Mouse (Mus musculus): Measurements from ENCODE around the gene Pfas.
A peak's percentile ranks its signal among the peaks of the same experiment; 100 is the strongest.

Pfas gene

GRCm38 (mm10) chr11:69008182-69009121, at the start of gene Pfas:
Gene Pfas (minus strand): TSS chr11:69008460.
- DNase-seq (ENCODE audit: low spot score) = peak; percentile 94

- no peak for DNase-seq (ENCODE audit: low spot score)
These were observed 45.6 kb upstream of the Pfas start for GRCm38 (mm10) chr11:69053848-69054247.

- no peak for DNase-seq (ENCODE audit: low spot score)
These were observed 44.7 kb upstream of the Pfas start for GRCm38 (mm10) chr11:69052824-69053421.

GRCm38 (mm10) chr11:69051771-69052170, 43.5 kb upstream of the Pfas start:
- no peak for DNase-seq (ENCODE audit: low spot score)

GRCm38 (mm10) chr11:69050748-69051147, 42.5 kb upstream of the Pfas start:
- DNase-seq (ENCODE audit: low spot score) = no peak

GRCm38 (mm10) chr11:69048151-69048550, 39.9 kb upstream of the Pfas start:
- DNase-seq (ENCODE audit: low spot score) = no peak

GRCm38 (mm10) chr11:69047592-69047991, 39.3 kb upstream of the Pfas start:
- DNase-seq (ENCODE audit: low spot score) = no peak

GRCm38 (mm10) chr11:69046395-69046774, 38.1 kb upstream of the Pfas start:
- DNase-seq (ENCODE audit: low spot score) = no peak

GRCm38 (mm10) chr11:69045531-69046394, 37.5 kb upstream of the Pfas start, which contains the start of gene Aurkb:
Gene Aurkb (plus strand): TSS chr11:69045647.
- peak; percentile 90 for DNase-seq (ENCODE audit: low spot score)

GRCm38 (mm10) chr11:69038173-69038572, 29.9 kb upstream of the Pfas start:
- no peak for DNase-seq (ENCODE audit: low spot score)

GRCm38 (mm10) chr11:69037231-69038061, 29.2 kb upstream of the Pfas start:
- peak; percentile 89 for DNase-seq (ENCODE audit: low spot score)

GRCm38 (mm10) chr11:69036486-69037230, 28.4 kb upstream of the Pfas start:
- DNase-seq (ENCODE audit: low spot score) = peak; percentile 84

GRCm38 (mm10) chr11:69035849-69036248, 27.6 kb upstream of the Pfas start:
- peak; percentile 84 for DNase-seq (ENCODE audit: low spot score)

GRCm38 (mm10) chr11:69035411-69035810, 27.2 kb upstream of the Pfas start:
- DNase-seq (ENCODE audit: low spot score) = no peak

GRCm38 (mm10) chr11:69034585-69034984, 26.3 kb upstream of the Pfas start:
- DNase-seq (ENCODE audit: low spot score) = no peak

GRCm38 (mm10) chr11:69033552-69033951, 25.3 kb upstream of the Pfas start:
- no peak for DNase-seq (ENCODE audit: low spot score)

GRCm38 (mm10) chr11:69028805-69029204, 20.5 kb upstream of the Pfas start:
- DNase-seq (ENCODE audit: low spot score) = no peak

GRCm38 (mm10) chr11:69026562-69026961, 18.3 kb upstream of the Pfas start:
- DNase-seq (ENCODE audit: low spot score) = no peak

GRCm38 (mm10) chr11:69020691-69021090, 12.4 kb upstream of the Pfas start:
- no peak for DNase-seq (ENCODE audit: low spot score)

- no peak for DNase-seq (ENCODE audit: low spot score)
These were observed 8.5 kb upstream of the Pfas start for GRCm38 (mm10) chr11:69016755-69017154.

All from yolk sac, embryonic 10.5 days (tissue).